Mouse (Mus musculus) lung, embryonic 16.5 days (tissue): Measurements from ENCODE around the gene Adgrb3. TPM values are rescaled to one million over a fixed set of nuclear protein-coding genes. Genes with fewer than 3 reads are reported as not detected.
"Not testable (repeated sequence)": the region's sequence is repeated elsewhere in the genome, so short reads cannot be mapped to it uniquely, and the experiment has no call there.

Source experiments
- ATAC-seq: fragments of 200-750 bp; cut with Nextera tagmentation; 2 replicates; pipeline ENCODE4 v1.8.0; 2017; ENCODE audit warnings: low read depth, mild to moderate bottlenecking, moderate library complexity
- H3K27ac ChIP-seq: fragments of 300-500 bp; sonication (generic); 2 replicates; pipeline ENCODE4 v1.5.1; 2014; ENCODE audit warnings: mild to moderate bottlenecking, control low read depth, low read length
- H3K27me3 ChIP-seq: fragments of 300-500 bp; sonication (generic); 2 replicates; pipeline ENCODE4 v1.6.1; 2014; ENCODE audit warnings: low read depth, low read length, mixed read lengths; ENCODE audit not compliant: control insufficient read depth, insufficient read depth
- H3K36me3 ChIP-seq: fragments of 300-500 bp; sonication (generic); 2 replicates; pipeline ENCODE4 v1.6.1; 2014; ENCODE audit warnings: low read length; ENCODE audit not compliant: control insufficient read depth, insufficient read depth
- H3K4me1 ChIP-seq: fragments of 300-500 bp; sonication (generic); replicated peaks from 2 replicates; pipeline ENCODE4 v1.6.1; 2014; ENCODE audit warnings: low read length, mixed read lengths; ENCODE audit not compliant: control insufficient read depth, insufficient read depth
- H3K4me2 ChIP-seq: fragments of 300-500 bp; sonication (generic); 2 replicates; pipeline ENCODE4 v1.6.1; 2014; ENCODE audit warnings: low read depth, low read length, control low read depth
- H3K4me3 ChIP-seq: fragments of 300-500 bp; sonication (generic); 2 replicates; pipeline ENCODE4 v1.5.1; 2014; ENCODE audit warnings: mild to moderate bottlenecking, low read length, control low read depth
- H3K9ac ChIP-seq: fragments of 300-500 bp; sonication (generic); 2 replicates; pipeline ENCODE4 v1.6.1; 2014; ENCODE audit warnings: low read length, control low read depth
- H3K9me3 ChIP-seq: fragments of 300-500 bp; sonication (generic); 2 replicates; pipeline ENCODE4 v1.6.1; 2016; ENCODE audit warnings: low read length; ENCODE audit not compliant: control insufficient read depth
- WGBS: fragments of 180-500 bp; shearing (Covaris S2); extraction: QIAGEN DNeasy Blood & Tissue Kit; methylation state at CpG from one replicate; pipeline ENCODE4 v1.1.7; 2014; 5-methylcytosine and 5-hydroxymethylcytosine counted together
- polyA plus RNA-seq: library from polyadenylated mRNA; unstranded; fragments of >200 nt; fragmentation: Nextera tagmentation; extraction: Ambion mirVana; gene quantifications from 2 replicates; pipeline ENCODE4 v1.2.1, GENCODE M21; 2015

Adgrb3 gene
- polyA plus RNA-seq, 1 experiment from 2014 or later: 0.51 TPM

GRCm38 (mm10) chr1:25057212-25057611 is 772.3 kb downstream of the Adgrb3 start:
- Histone ChIP-seq H3K9me3 (no peaks in the 10 kb centered on the region), H3K4me3 (no peak overlapping the region), H3K4me1 (peaks cover 9% of the 10 kb centered on the region), H3K9ac (no peak overlapping the region), H3K4me2 (no peak overlapping the region), H3K27ac (no peak overlapping the region), H3K27me3 (no peaks in the 10 kb centered on the region), H3K36me3 (no peaks in the 10 kb centered on the region)
- ATAC-seq: no peak
- 55% methylated on average over 6 of the region's 6 CpGs for WGBS

- H3K4me2 ChIP-seq: no peak overlapping the region
- no peak for ATAC-seq
- no peak overlapping the region for H3K27ac ChIP-seq
- no peaks in the 10 kb centered on the region for H3K27me3 ChIP-seq
- H3K4me1 ChIP-seq: no peaks in the 10 kb centered on the region
- H3K9ac ChIP-seq: no peak overlapping the region
- H3K36me3 ChIP-seq: no peaks in the 10 kb centered on the region
- 64% methylated on average over 4 of the region's 4 CpGs for WGBS
- no peak overlapping the region for H3K4me3 ChIP-seq
- H3K9me3 ChIP-seq: no peaks in the 10 kb centered on the region
These were observed 787.4 kb downstream of the Adgrb3 start for GRCm38 (mm10) chr1:25042091-25042490.

GRCm38 (mm10) chr1:25034161-25034560 is 795.3 kb downstream of the Adgrb3 start:
- Histone ChIP-seq H3K36me3 (no peaks in the 10 kb centered on the region), H3K9me3 (no peaks in the 10 kb centered on the region), H3K4me3 (no peak overlapping the region), H3K4me2 (no peak overlapping the region), H3K27me3 (no peaks in the 10 kb centered on the region), H3K4me1 (no peaks in the 10 kb centered on the region), H3K9ac (no peak overlapping the region), H3K27ac (no peak overlapping the region)
- ATAC-seq: no peak
- 79% methylated on average over 10 of the region's 10 CpGs for WGBS

GRCm38 (mm10) chr1:25033155-25034095 is 796.1 kb downstream of the Adgrb3 start:
- no peaks in the 10 kb centered on the region for H3K9me3 ChIP-seq
- H3K4me1 ChIP-seq: no peaks in the 10 kb centered on the region
- no peak overlapping the region for H3K9ac ChIP-seq
- no peak overlapping the region for H3K27ac ChIP-seq
- no peak for ATAC-seq
- H3K4me2 ChIP-seq: no peak overlapping the region
- WGBS: 64% methylated on average over 8 of the region's 8 CpGs
- H3K36me3 ChIP-seq: no peaks in the 10 kb centered on the region
- no peak overlapping the region for H3K4me3 ChIP-seq
- no peaks in the 10 kb centered on the region for H3K27me3 ChIP-seq

- Histone ChIP-seq H3K9me3 (no peaks in the 10 kb centered on the region), H3K27me3 (no peaks in the 10 kb centered on the region), H3K4me3 (no peak overlapping the region), H3K4me2 (no peak overlapping the region), H3K4me1 (no peaks in the 10 kb centered on the region), H3K36me3 (no peaks in the 10 kb centered on the region), H3K27ac (no peak overlapping the region), H3K9ac (no peak overlapping the region)
- no peak for ATAC-seq
- WGBS: 50% methylated on average over 3 of the region's 3 CpGs
These were observed 806.4 kb downstream of the Adgrb3 start for GRCm38 (mm10) chr1:25023156-25023555.

- 53% methylated on average over 6 of the region's 8 CpGs for WGBS
- H3K27me3 ChIP-seq, ATAC-seq, H3K4me1 ChIP-seq, H3K36me3 ChIP-seq, H3K9ac ChIP-seq, H3K9me3 ChIP-seq, H3K4me3 ChIP-seq, H3K4me2 ChIP-seq, H3K27ac ChIP-seq: not testable (repeated sequence)
These were observed 811.7 kb downstream of the Adgrb3 start for GRCm38 (mm10) chr1:25017851-25018250.
